Mouse (Mus musculus) MEL-GATA-1-ER (cell line): Measurements from ENCODE around the gene Cox8b.
"Not testable (repeated sequence)": the region's sequence is repeated elsewhere in the genome, so short reads cannot be mapped to it uniquely, and the experiment has no call there.

Source experiments
- DNase-seq: peaks from one replicate; pipeline ENCODE4 v3.0.0-alpha.2; 2012; ENCODE audit warnings: low read depth; ENCODE audit errors: extremely low read depth

The Cox8b gene

DNA sequence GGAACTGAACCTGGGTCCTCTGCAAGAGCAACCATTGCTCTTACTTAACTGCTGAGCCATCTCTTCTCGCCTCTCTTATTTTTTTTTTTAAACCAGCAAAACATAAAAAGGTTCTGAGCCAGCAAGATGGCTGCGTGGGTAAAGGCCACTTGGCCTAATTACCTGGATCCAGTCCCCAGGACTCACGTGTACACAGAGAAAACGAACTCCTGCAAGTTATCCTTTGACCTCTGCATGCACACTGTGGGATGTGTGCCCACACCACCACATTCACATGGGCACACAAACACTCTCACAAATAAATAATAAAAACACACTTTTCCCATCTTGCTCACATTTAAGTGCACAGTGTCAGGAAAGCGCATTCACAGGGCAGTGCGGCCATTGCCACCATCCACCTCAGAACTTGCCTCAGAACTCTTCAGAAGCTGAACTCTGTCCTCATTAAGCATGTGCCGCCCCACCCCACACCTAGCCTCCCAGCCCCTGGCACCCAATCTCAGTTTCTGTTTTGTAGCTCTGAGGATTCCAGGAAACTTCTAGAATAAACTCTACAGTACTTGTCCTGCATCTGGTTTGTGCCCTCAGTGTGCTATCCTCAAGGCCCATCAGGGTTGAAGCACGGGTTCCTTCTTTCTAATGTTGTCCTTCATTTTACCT is 13.9 kb upstream of the Cox8b start:
- no peak for DNase-seq

DNA sequence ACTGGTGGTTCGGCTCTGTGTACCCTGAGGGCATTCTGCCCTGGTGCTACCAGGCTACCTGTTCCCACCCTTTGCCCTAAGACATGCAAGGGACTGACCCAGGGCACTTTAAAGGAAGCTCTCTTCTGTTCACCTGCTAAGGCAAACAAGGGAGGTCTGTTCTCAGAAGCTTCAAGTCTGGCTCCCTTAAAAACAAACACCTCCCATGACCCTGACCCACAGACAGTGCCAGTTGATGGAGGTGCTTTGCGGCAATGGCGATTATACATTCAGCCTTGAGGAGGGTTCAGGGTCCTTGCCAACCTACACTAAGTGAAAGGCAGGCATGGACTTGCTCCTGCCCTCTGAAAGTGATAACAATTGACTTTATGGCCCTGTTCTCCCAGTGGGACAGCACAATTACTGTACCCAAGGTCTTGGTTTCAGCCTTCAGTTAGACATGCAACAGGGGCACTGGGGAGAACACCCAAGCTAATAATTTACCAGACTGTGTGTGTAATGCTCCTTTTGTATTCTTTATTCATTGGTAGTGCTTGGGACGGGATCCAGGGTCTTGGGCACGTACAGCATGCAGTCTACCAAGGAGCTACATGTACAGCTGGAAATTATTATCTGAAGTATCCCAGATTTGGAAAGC is 12.7 kb upstream of the Cox8b start:
- DNase-seq, result no peak

DNA sequence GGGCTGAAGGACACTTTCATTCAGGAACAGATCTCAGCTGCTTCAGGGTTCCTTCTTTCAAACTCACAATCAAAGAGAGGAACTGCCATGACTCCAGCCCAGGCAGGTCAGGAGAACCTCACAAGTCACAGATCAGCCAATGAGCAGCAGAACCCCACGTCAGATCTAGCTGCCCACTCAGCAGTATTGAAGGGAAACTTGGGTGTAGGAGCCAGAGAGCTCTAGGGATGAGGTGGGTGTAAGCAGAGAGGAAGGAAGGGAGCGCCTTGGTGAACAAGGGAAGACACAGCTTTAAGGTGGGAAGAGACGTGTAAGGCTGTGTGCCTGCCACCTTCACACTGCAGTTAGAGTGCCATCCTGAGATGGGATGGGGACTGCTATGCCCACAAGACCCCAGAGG is 12.0 kb upstream of the Cox8b start:
- DNase-seq, result no peak

DNA sequence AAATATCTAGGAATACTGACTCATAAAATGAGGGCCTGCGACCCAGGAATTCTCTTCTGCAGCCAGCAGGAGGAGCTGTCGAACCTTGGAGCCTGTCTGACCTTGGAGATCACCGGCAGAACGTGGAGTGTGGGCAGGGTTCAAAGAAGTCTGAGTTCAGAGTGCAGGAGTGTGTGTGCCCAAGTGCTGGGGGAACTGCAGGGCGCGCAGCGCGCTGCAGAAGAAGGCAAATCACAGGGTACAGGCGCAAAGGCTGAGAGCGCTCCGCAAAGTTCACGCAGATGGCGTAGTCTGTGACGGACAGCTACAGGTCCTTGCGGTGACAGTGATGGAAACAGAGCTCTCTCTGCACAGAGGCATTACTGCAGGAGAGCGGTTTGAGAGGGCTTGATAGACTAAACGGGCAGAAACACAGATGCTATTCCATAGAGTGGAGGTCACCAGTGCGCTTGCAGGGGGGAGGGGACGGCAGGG is 8.4 kb upstream of the Cox8b start:
- peak; percentile 43 for DNase-seq

DNA sequence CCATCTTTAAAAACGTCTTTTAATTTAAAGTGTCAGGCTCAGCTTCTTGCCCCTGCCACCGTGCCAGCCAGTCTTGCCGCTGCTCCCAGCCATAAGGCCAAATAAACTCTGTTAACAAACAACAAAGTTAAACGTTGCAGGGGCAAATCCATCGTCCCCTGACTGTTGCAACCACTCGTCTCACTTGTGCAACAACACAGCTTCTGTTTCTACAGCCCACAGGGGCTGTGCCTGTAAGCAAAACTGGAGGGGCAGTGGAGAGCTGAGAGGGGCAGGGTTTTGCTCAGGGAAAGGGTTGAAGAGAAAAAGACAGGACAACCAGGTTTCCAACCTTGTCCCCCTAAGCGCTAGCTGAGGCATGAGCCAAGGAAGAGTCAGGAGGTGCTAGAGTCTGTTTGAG is 7.9 kb upstream of the Cox8b start:
- DNase-seq, result no peak

DNA sequence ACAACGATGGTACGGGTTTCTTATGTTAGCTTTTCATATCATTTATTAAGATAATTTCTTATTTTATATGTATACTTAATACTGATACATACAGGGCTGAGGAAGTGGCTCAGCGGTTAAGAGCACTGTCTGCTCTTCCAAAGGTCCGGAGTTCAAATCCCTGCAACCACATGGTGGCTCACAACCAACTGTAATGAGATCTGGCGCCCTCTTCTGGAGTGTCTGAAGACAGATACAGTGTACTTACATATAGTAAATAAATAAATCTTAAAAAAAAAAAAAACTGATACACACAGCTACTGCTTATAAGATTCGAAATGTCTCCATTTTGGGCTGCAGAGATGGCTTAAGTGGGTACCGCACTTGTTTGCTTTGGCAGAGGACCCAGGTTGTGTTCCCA is 7.5 kb upstream of the Cox8b start:
- no peak for DNase-seq

DNA sequence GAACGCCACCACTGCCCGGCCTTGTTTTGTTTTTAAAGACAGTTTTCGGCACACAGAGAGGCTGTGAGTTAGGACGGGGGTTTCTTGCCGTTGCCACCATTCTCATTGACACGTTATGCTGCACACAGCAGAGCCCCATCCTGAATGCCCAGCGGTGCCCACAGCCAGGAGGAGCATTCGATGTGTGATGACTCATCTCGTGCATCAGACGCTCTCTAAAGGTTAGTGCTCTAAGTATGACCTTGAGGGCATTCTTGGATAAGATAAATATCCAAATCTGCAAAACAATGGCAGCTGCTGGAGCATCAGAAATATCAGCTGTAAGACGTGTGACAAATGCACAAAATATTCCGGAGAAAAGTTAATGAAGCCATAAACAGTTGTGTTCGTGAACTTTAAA is 6.9 kb upstream of the Cox8b start:
- no peak for DNase-seq

DNA sequence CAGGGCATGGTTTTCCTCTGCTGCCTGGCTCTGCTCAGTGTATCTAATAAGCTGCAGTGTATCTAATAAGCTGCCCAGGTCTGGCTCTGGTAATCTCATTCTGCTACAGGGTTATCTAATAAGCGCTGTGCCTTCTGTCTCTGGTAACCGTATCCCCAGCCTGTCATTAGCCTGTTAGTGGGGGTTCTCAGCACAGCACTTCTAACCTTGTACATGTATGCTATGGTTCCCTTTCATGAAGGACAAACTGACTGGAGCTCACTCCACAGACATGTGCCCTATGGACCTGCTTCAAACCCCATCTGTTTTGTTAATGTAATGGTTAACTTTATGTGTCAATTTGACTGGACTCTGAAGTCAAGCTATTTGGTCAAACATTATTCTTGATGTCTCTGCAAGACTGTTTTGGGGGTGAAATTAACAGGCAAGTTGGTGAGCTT is 5.4 kb upstream of the Cox8b start:
- DNase-seq, result no peak

DNA sequence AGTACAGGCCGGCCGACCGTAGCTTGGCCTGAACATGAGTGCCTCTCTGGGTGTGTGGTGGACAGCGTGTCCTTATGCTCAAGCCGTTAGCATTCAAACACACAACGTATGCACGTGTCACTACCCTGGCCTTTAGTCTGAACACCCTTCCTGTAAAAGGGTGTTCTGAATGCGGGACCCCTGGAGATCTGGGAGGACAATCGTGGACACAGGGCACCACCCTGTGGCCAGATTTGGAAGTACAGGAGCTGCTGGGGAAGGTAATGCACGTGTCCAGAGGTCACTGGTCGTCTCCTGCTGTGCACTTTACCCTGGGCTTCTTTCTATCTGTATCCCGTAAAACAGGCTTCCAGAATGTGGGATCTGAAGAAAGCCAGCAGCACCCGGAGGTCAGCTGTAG is 3.0 kb upstream of the Cox8b start:
- no peak for DNase-seq

DNA sequence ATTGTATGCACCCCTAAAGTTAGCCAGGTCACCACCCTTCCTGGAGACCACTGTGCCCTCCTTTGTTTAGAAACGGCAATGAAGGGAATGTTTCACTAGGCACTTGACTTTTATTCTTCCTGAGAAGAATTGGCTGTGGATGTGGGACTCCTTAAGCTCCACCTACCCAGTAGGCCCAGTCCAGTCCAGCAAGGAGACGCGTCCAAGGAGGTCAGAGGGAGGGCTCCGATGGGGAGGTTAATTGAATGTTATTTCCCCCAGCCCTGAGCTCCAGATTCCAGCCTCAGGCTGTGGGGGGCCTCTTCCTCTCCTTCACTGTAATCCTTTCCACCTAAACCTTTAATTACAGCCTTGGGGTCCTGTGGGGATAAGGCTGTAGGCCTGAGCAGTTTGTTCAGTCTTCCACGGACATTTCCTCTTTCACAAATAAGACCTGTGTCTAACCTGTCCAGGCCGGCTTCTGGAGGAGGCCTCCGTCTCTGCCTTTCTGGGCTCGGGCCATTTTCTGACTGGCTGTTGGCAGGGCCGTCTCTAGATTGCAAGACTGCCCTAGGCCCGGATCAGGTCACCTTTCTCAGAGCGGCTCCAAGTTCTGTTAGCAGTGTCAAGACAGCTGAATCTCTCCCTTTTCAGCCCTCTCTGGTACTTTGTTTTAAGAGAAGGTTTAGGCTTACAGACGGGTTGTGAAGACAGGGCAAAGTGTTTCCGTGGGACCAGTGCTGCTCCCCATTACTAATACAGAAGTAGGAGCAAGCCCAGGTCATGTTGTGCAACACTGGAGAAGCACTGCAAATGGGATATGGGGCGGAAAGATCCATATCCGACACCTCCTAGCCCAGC is 2.0 kb upstream of the Cox8b start:
- DNase-seq, result no peak

DNA sequence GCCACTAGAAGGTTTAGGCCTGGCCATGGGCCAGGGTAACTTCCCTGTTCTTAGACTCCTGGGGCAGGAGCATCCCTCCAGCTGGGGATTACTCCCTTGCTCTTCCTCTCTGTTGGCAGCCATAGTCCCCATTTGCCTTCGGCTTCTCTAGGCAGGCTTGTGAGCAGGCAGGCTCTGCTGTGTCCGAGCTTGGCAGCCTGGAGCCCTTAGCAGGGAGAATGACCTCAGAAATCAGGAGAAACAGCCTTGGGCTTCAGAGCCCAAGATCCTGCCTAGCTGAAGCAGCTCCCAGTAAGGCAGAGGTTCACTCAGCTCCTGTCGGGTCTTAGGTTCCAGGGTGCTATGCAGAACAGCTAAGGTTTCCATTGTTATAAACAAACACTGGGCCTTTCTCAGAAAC is 1.1 kb downstream of the Cox8b start:
- DNase-seq, result no peak

DNA sequence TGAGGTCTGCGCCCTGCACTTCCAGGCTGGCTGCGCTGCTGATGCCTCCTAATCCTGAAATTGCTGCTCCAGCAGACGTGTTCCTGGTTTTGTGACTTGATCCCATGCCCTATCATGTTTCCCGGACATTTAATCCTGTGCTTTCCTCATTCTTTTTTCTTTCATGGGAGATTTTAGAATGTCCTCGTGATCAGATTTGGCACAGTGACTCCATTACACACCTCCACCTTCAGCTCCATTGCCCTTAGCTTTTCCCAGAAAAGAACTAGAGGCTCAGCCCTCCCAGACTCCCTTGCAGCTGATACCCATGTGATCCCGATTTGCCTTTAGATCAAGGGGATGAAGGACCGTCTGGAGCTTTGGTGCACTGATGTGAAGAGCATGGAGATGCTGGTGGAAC is 2.4 kb downstream of the Cox8b start:
- no peak for DNase-seq

DNA sequence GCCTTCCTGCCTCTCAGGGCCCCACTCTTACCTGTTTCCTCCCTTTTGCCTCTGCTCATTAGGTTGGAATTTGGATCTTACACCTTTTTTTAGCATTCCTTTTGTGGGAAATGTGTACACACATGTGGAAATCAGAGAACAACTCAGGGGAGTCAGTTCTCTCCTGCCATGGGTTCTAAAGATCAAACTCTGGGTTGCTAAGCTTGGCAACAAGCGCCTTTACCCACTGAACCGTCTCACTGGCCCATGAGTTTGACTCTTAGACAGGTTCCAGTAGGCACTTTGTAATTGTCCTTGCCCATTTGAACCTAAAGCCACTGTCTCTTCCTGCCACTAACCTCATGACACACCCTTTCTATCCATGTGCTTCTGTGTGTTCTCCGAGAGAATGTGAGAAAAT is 5.6 kb downstream of the Cox8b start:
- no peak for DNase-seq

DNA sequence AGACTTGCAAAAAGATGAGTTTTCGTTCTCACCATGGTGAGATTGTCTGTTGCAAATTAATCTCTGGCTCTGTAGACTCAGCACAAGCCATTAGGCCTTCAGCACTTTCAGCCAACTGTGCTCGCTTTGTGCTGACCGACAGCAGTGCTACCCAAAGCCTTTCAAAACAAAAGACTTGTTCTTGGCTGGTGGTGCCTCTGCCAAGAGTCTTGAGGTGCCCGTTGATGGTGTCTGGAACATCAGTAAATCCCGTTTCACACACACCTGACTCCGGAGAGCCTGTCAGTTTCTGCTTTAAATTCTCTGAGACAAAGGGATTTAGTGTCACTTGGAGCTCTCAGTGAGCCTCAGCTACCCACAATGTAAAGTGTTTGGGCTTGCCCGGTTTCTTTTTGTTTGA is 6.2 kb downstream of the Cox8b start:
- DNase-seq, result no peak

DNA sequence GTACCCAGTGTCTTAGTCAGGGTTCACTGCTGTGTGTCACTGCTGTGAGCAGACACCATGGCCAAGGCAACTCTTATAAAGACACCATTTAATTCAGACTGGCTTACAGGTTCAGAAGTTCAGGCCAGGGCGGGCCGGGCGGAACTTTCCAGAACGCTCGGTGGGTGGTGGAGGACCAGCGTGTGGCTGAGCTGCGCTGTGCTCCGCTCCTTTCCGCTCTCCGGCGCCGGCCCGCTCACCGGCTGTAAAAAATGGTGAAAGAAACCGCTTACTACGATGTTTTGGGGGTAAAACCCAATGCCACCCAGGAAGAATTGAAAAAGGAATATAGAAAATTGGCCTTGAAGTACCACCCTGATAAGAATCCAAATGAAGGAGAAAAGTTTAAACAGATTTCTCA is 9.6 kb downstream of the Cox8b start:
- not testable (repeated sequence) for DNase-seq

DNA sequence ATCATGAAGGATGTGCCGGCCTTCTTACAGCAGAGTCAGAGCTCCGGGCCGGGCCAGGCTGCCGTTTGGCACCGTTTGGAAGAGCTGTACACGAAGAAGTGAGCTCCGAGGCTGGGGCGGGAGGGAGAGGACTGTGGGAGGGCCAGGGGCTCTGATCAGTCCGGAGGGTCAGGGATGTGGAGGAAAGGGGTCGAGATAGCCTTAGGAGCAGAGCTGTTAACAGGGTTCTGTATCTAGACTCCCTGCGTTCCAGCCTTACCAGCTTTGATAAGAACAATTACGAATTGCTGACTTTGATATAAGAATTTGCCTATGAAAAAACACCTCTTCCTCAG is 17.8 kb downstream of the Cox8b start:
- DNase-seq, result no peak

DNA sequence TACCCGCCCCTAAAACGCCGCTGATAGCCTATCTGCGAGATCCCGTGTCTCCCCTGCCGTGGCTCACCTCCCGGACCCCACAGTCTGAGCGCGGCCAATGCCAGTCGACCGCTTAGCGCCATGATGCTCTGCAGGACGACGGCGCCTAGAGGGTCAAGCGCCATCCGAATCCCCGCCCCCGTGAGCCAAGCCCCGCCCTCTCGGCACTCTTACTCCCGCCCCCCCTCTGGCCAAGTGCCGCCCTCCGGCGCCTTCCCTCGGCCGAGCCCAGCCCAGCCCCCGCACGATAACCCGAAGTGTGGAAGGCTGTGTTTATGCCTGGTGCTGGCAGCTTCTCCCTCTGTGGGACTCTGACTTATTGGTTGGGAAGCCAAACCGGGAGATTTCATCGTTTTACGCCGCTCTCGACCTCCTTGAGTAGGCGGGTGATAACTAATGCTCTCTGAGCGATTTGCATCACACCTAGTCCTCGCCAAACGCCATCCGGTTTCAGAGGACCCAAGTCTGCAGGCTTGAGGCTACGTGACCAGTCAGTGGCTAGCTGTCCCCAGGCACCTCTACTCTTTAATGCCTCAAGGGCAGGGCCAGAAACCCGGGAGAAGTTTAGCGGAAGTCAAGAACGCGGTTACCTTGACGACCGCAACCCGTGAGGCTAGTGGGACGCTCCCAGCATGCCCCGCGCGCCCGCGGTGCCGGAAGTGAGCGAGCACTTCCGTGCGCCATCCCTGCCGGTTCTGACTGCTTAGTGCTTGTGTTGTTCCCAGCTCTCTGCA is 18.4 kb downstream of the Cox8b start, which contains the start of the genes Psmd13 and Sirt3:
Psmd13 (plus strand) TSS at position 273 of the 773 bp plus-strand sequence.
Sirt3 (minus strand) TSS at position 614 of the 773 bp plus-strand sequence.
- peak; percentile 89 for DNase-seq

DNA sequence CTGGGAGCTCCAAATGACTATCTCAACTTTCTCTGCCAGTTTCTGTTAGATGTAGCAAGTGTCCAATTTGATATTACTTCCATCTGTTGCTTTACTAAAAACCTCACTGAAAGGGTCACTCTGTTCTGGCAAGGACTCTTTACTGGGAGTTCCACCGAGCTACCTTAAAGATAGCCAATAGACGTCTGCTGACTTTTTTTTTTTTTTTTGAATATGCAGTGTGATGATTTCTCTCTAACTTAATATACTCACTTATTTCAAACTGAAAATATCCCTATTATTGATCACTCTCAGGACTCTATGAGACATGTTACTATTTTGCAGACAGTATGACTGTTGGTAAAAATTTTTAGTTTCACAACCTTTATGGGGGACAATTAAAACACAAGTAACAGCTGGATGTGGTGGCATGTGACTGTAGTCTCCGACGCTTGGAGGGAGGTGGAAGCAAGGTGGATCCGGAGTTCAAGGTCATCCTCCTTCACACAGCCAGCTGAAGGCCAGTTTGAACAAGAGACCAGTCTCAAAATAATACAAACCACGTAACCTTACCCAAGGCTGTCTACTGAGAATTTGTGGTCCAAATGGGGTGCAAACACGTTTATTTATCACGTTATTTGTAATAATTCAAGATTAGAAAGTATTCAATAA is 19.3 kb downstream of the Cox8b start:
- no peak for DNase-seq

DNA sequence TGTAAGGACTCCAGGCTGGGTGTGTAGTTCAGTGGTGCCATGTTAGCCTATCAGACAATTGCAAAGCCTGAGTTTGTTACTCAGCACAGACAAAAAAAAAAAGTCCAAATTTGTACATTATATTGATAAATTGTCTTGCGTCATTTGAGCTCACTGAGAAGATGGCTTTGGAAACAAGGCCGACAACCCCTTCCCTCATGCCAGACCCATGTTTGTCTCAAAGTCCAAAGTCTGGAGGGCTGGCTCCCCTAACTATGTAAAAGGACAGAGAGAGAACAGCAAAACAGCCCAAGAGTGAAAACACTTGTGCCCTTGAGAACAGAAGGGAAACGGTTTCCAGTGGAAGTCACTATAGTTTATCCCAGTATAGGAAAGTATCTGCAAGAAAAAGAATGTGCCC is 19.8 kb downstream of the Cox8b start:
- no peak for DNase-seq

DNA sequence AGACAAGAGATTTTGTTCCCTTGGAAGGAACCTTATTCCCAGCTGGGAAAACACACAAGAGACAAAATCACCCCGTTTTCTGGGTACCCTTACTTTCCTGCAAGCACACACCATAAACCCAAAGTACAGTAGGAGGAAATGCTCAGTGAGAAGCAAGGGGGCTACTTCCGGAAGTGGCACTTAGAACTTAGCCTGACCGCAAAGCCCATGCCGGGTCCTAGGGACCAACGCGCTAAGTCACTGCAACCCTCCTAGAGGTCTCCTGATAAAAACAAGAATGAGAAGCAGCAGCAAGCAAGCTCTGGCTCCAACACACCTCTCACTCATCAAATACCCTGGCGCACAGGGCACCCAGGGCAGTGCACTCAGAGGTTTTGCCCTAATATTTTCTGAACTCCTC is 20.9 kb downstream of the Cox8b start:
- DNase-seq, result no peak

DNA sequence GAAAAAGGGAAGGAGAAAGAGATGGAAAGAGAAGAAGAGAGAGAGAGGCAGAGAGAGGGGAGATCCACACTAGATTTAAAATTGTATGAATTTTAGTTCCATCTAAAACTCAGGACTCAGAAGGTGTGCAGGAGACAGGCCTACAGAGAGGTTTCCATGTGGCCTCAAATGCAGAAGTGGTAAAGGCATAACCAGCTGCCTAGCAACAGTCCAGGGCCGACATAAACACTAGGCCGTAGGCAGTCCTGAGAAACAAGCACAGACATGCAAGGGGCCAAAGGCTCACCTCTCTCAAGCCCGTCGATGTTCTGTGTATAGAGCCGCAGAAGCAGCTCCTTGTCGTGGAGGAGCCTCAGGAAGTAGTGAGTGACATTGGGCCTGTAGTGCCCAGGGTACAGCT is 22.9 kb downstream of the Cox8b start:
- DNase-seq, result no peak
